Mouse (Mus musculus): ENCODE measurements around the gene 4930579G24Rik. TPM values are rescaled to one million over a fixed set of nuclear protein-coding genes. Genes with fewer than 3 reads are reported as not detected.

The 4930579G24Rik gene
- polyA plus RNA-seq (2015; fragmentation: Nextera tagmentation; extraction: Ambion mirVana), result 19.9 and 22.5 TPM in 2 replicates

GRCm38 (mm10) chr3:79628561-79629415, at the start of gene 4930579G24Rik:
Gene 4930579G24Rik, plus strand, starts transcription at chr3:79629079.
- WGBS, result under 1% methylated on average over 60 of the region's 60 CpGs
- H3K4me2 ChIP-seq (replicated peaks), result peak within 1 kb of the TSS; percentile 71
- peak within 1 kb of the TSS; percentile 80 for H3K27ac ChIP-seq
- peak; percentile 99 for ATAC-seq
- H3K4me3 ChIP-seq (replicated peaks), result peak within 1 kb of the TSS; percentile 63
- no peaks in the 10 kb centered on the region for H3K4me1 ChIP-seq (replicated peaks)
- H3K36me3 ChIP-seq, result peaks cover 14% of the 10 kb centered on the region
- peak within 1 kb of the TSS; percentile 66 for H3K9ac ChIP-seq
- no peaks in the 10 kb centered on the region for H3K27me3 ChIP-seq (replicated peaks)
- no peaks in the 10 kb centered on the region for H3K9me3 ChIP-seq

DNA sequence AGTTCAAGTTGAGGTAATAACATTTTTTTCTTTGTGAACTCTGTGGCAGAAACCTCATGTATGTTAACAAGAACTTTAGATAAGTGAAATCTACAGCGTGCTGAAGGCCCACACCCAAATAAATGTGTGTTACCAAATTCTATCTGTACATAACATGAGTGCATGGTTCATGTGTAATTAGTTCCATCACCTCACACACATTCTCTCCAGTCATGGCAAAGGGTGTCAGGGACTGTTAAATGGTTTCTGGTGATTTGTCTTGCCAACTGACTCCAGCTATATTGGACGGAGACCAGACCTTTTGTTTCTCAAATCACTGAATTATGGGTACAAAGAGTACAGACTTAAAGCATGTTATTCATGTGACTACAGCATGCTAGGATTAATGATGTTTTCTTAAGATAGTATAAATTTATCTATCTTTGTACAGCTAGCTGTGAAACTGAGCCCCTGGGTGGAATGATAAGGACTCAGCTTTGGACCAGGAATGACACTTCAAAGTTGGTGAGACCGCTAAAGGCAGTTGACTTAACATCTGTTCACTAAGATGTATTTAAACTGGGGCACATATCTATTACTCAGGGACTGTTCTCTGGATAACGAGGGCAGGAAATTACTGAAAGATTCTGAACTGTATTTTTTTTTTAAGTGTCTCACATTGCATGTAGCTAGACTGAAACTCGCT, 48.8 kb upstream of the 4930579G24Rik start:
- no peaks in the 10 kb centered on the region for H3K27me3 ChIP-seq (replicated peaks)
- no peaks in the 10 kb centered on the region for H3K36me3 ChIP-seq
- H3K9me3 ChIP-seq, result no peaks in the 10 kb centered on the region
- peak; percentile 52; the same call in 1 of the 2 replicates for ATAC-seq
- H3K4me3 ChIP-seq (replicated peaks), result no peak overlapping the region
- H3K4me2 ChIP-seq (replicated peaks), result no peak overlapping the region
- WGBS, result 64% methylated on average over 5 of the region's 5 CpGs
- peaks cover 6% of the 10 kb centered on the region; the same call in 1 of the 2 replicates for H3K4me1 ChIP-seq (replicated peaks)
- H3K9ac ChIP-seq, result no peak overlapping the region
- H3K27ac ChIP-seq, result no peak overlapping the region

- Histone ChIP-seq H3K27me3 (replicated peaks) (no peaks in the 10 kb centered on the region), H3K9me3 (no peaks in the 10 kb centered on the region), H3K36me3 (no peaks in the 10 kb centered on the region), H3K27ac (no peak overlapping the region), H3K4me2 (replicated peaks) (no peak overlapping the region; the same call in 1 of the 2 replicates), H3K4me1 (replicated peaks) (no peaks in the 10 kb centered on the region), H3K9ac (no peak overlapping the region), H3K4me3 (replicated peaks) (no peak overlapping the region)
- peak; percentile 73 for ATAC-seq
- 3% methylated on average over 6 of the region's 6 CpGs for WGBS
Observed at GRCm38 (mm10) chr3:79586804-79587203, 42.1 kb upstream of the 4930579G24Rik start.

GRCm38 (mm10) chr3:79589671-79590070, 39.2 kb upstream of the 4930579G24Rik start:
- Histone ChIP-seq H3K4me1 (replicated peaks) (0 out of 2 replicates have a peak, but pooled peaks cover 3% of the 10 kb centered on the region), H3K9ac (no peak overlapping the region), H3K9me3 (no peaks in the 10 kb centered on the region), H3K27ac (no peak overlapping the region), H3K4me2 (replicated peaks) (no peak overlapping the region), H3K27me3 (replicated peaks) (no peaks in the 10 kb centered on the region), H3K4me3 (replicated peaks) (no peak overlapping the region), H3K36me3 (no peaks in the 10 kb centered on the region)
- WGBS, result 74% methylated on average over 2 of the region's 2 CpGs
- ATAC-seq, result no peak

DNA sequence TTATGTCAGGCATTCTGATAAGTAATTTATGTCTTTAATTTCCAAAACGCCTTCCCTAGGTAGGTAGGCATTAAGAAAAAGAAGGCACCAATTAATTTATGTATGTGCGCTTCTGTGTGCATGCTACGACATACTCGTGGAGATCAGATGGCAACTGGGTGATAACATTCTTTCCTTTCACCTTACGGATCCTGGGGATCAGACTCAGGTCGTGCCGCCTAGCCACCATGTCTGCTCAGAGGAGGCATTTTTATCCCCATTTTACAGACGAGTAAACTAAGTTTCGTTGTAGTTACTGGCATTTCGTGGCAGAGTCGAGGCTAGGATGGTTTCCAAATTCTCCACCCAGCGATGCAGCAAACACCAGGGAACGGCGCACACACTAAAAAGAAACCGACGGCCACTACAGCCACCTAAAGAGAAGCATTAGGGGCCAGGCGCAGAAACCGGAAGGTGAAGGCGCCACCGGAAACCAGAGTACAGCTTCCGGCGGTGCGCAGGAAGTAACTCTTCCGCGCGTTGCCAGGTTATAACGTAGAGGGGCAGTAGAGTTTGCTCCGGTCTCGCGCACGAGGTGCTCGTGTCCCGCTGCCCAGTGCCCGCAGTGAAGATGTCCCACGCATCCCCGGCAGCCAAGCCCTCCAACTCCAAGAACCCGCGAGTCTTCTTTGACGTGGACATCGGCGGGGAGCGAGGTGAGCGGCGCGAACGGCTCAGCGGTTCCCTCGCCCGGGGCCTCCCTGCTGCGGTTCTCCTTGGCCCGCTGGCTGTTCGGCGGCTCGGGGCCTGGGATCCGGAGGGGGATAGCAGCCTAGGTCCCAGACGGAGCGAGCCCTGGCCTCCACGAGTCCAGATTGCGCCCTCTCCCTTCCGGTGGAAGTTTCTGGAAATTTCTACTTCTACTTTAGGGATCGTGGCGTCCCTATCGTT, 37.8 kb upstream of the 4930579G24Rik start, which contains the start of gene Ppid:
Ppid (plus strand) TSS at position 480 of the 930 bp plus-strand sequence.
- H3K36me3 ChIP-seq, result peaks cover 6% of the 10 kb centered on the region; the same call in 1 of the 2 replicates
- peak within 1 kb of the TSS; percentile 92 for H3K9ac ChIP-seq
- peak; percentile 94 for ATAC-seq
- 3% methylated on average over 63 of the region's 63 CpGs for WGBS
- no peaks in the 10 kb centered on the region for H3K27me3 ChIP-seq (replicated peaks)
- 0 out of 2 replicates have a peak, but pooled peaks cover 3% of the 10 kb centered on the region for H3K4me1 ChIP-seq (replicated peaks)
- H3K4me3 ChIP-seq (replicated peaks), result peak within 1 kb of the TSS; percentile 93
- peak within 1 kb of the TSS; percentile 65 for H3K4me2 ChIP-seq (replicated peaks)
- H3K9me3 ChIP-seq, result no peaks in the 10 kb centered on the region
- peak within 1 kb of the TSS; percentile 90 for H3K27ac ChIP-seq

- Histone ChIP-seq H3K4me3 (replicated peaks) (peak overlapping the region; percentile 93), H3K4me1 (replicated peaks) (0 out of 2 replicates have a peak, but pooled peaks cover 3% of the 10 kb centered on the region), H3K36me3 (peaks cover 6% of the 10 kb centered on the region; the same call in 1 of the 2 replicates), H3K27me3 (replicated peaks) (no peaks in the 10 kb centered on the region), H3K27ac (peak overlapping the region; percentile 90), H3K4me2 (replicated peaks) (peak overlapping the region; percentile 65), H3K9me3 (no peaks in the 10 kb centered on the region), H3K9ac (peak overlapping the region; percentile 92)
- ATAC-seq, result peak; percentile 21; the same call in 1 of the 2 replicates
- WGBS, result 3% methylated on average over 15 of the region's 15 CpGs
Observed at GRCm38 (mm10) chr3:79591793-79592471, 36.9 kb upstream of the 4930579G24Rik start.

- Histone ChIP-seq H3K27me3 (replicated peaks) (no peaks in the 10 kb centered on the region), H3K9me3 (no peaks in the 10 kb centered on the region), H3K9ac (no peak overlapping the region), H3K4me1 (replicated peaks) (0 out of 2 replicates have a peak, but pooled peaks cover 3% of the 10 kb centered on the region), H3K27ac (no peak overlapping the region), H3K4me3 (replicated peaks) (no peak overlapping the region), H3K36me3 (peaks cover 13% of the 10 kb centered on the region), H3K4me2 (replicated peaks) (no peak overlapping the region)
- no peak for ATAC-seq
- 90% methylated on average over 7 of the region's 7 CpGs for WGBS
Observed at GRCm38 (mm10) chr3:79595468-79595867, 33.4 kb upstream of the 4930579G24Rik start.

- Histone ChIP-seq H3K4me1 (replicated peaks) (no peaks in the 10 kb centered on the region), H3K36me3 (peaks cover 11% of the 10 kb centered on the region)
- no peak for ATAC-seq
Observed at GRCm38 (mm10) chr3:79609886-79610285, 19.0 kb upstream of the 4930579G24Rik start.

DNA sequence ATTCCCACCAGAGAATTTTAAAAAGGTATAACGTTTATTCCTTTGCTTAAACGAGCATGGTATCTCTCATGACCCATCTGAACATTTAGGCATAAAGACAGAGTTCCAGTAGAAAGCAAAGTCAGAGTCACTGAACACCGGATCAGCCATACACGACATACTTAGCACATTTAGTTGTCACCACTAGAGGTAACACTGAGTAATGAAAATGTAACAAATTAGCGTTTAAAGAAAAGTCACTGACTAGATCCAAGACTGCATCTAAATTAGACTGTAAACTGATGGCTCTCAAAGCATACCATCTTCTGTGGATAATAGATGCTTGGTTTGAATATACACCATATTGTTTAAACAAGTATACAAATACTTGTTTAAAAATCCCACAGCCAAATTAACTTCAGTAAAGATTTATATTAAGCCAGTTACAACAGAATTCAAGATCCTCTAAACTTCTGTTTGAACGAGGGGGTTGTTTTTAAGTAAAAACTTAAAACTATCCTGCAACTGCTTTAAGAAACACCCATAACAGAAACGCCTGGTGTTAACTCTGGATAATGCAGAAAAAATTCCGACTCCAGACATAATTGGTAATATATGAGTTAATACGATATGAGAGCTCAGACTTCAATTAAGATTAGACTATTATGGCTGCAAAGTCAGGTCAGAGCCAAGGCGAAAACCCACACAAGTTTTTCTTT, 1.2 kb upstream of the 4930579G24Rik start:
- H3K4me3 ChIP-seq (replicated peaks), result peak overlapping the region; percentile 61
- no peak for ATAC-seq
- peak overlapping the region; percentile 80; the same call in 1 of the 2 replicates for H3K27ac ChIP-seq
- H3K9ac ChIP-seq, result 0 out of 2 replicates have a peak overlapping the region, but pooled peaks have one; percentile 51
- H3K36me3 ChIP-seq, result peaks cover 10% of the 10 kb centered on the region
- H3K27me3 ChIP-seq (replicated peaks), result no peaks in the 10 kb centered on the region
- H3K4me2 ChIP-seq (replicated peaks), result peak overlapping the region; percentile 71
- 23% methylated on average over 10 of the region's 10 CpGs for WGBS
- no peaks in the 10 kb centered on the region for H3K9me3 ChIP-seq
- H3K4me1 ChIP-seq (replicated peaks), result no peaks in the 10 kb centered on the region

More at GRCm38 (mm10) chr3:79609886-79610285, 19.0 kb upstream of the 4930579G24Rik start:
- H3K9ac ChIP-seq, result no peak overlapping the region
- H3K4me2 ChIP-seq (replicated peaks), result no peak overlapping the region
- no peaks in the 10 kb centered on the region for H3K9me3 ChIP-seq
- no peak overlapping the region for H3K4me3 ChIP-seq (replicated peaks)
- H3K27me3 ChIP-seq (replicated peaks), result no peaks in the 10 kb centered on the region
- H3K27ac ChIP-seq, result no peak overlapping the region
- WGBS, result 87% methylated on average over 2 of the region's 2 CpGs

- Histone ChIP-seq H3K9me3 (no peaks in the 10 kb centered on the region), H3K36me3 (peaks cover 11% of the 10 kb centered on the region), H3K27ac (peak overlapping the region; percentile 80), H3K4me1 (replicated peaks) (no peaks in the 10 kb centered on the region), H3K27me3 (replicated peaks) (no peaks in the 10 kb centered on the region), H3K4me2 (replicated peaks) (peak overlapping the region; percentile 71), H3K4me3 (replicated peaks) (peak overlapping the region; percentile 61), H3K9ac (peak overlapping the region; percentile 51)
- under 1% methylated on average over 9 of the region's 9 CpGs for WGBS
- ATAC-seq, result no peak
Observed at GRCm38 (mm10) chr3:79628182-79628560, 708 bp upstream of the 4930579G24Rik start.
